In genomic region chr3:51778738-51779592, GRCm38 (mm10) we compare ENCODE assay signal across 8 mouse cellular contexts.
DNase-seq lines count a peak whose midpoint lies in the region; ATAC-seq lines count a peak whose summit lies in the region.

No protein-coding gene starts in this region.

- peaks cover 22% of the 10 kb centered on the region for H3K4me1 ChIP-seq in forebrain, embryonic 10.5 days
- peaks cover 35% of the 10 kb centered on the region for H3K4me1 ChIP-seq in hindbrain, embryonic 13.5 days (replicated peaks)

- H3K9me3 ChIP-seq in forebrain, embryonic 10.5 days: no peaks in the 10 kb centered on the region
- H3K9me3 ChIP-seq in hindbrain, embryonic 13.5 days: no peaks in the 10 kb centered on the region

- H3K27ac ChIP-seq in forebrain, embryonic 10.5 days: peak overlapping the region; percentile 75
- peak overlapping the region; percentile 92 for H3K27ac ChIP-seq in hindbrain, embryonic 13.5 days

- peak; percentile 9 for DNase-seq in right cerebral cortex, adult 18-20 months
- no peak for DNase-seq in right cerebral cortex, postnatal 25 days
- DNase-seq in forebrain, embryonic 10.5 days (ENCODE audit: extremely low spot score, low spot score): no peak
- DNase-seq in yolk sac, embryonic 10.5 days (ENCODE audit: low spot score): peak; percentile 53
- no peak for DNase-seq in ovary, adult 18-20 months (ENCODE audit: low spot score)
- DNase-seq in left cerebral cortex, adult 11 months (ENCODE audit: low spot score): no peak

- no peaks in the 10 kb centered on the region for H3K27me3 ChIP-seq in forebrain, embryonic 10.5 days (ENCODE audit: poor library complexity, severe bottlenecking)
- H3K27me3 ChIP-seq in hindbrain, embryonic 13.5 days: no peaks in the 10 kb centered on the region

- no peak overlapping the region for H3K4me3 ChIP-seq in forebrain, embryonic 10.5 days
- H3K4me3 ChIP-seq in hindbrain, embryonic 13.5 days: no peak overlapping the region

- WGBS in forebrain, embryonic 10.5 days: 42% methylated on average over 16 of the region's 16 CpGs
- WGBS in hindbrain, embryonic 13.5 days: 24% methylated on average over 16 of the region's 16 CpGs

- peak overlapping the region; percentile 65 for H3K9ac ChIP-seq in hindbrain, embryonic 13.5 days

- H3K4me2 ChIP-seq in hindbrain, embryonic 13.5 days: peak overlapping the region; percentile 1; the same call in 1 of the 2 replicates

- no peaks in the 10 kb centered on the region for H3K36me3 ChIP-seq in forebrain, embryonic 10.5 days (replicated peaks)
- H3K36me3 ChIP-seq in hindbrain, embryonic 13.5 days: no peaks in the 10 kb centered on the region

- ATAC-seq in hindbrain, embryonic 13.5 days (ENCODE audit: low FRiP score): peak; percentile 76
- 0 out of 2 replicates have a peak, but pooled peaks have one; percentile 18 for ATAC-seq in megakaryocyte-erythroid progenitor cell, adult 5-6 weeks (replicated peaks; ENCODE audit: low FRiP score, low TSS enrichment, poor library complexity, severe bottlenecking)

Comparison
In these comparisons a context has a peak if more than half of its experiments do, and no peak if none do; other contexts are left out.
1. DNase-seq: peak in right cerebral cortex, adult 18-20 months (single experiment) and yolk sac, embryonic 10.5 days (single experiment); none in right cerebral cortex, postnatal 25 days (single experiment), forebrain, embryonic 10.5 days (single experiment), ovary, adult 18-20 months (single experiment) and left cerebral cortex, adult 11 months (single experiment).